Mouse (Mus musculus) ES-E14 (cell line): ENCODE measurements around the gene Pnmal2. TPM values are rescaled to one million over a fixed set of nuclear protein-coding genes. Genes with fewer than 3 reads are reported as not detected.

Source experiments
- DNase-seq: peaks from one replicate; pipeline ENCODE4 v3.0.0-alpha.2; 2013; ENCODE audit warnings: low read depth, low spot score
- H3K27ac ChIP-seq: 2 replicates; pipeline ENCODE4 v1.5.1; 2012; ENCODE audit warnings: low read depth, mild to moderate bottlenecking, low read length, moderate library complexity, mixed read lengths; ENCODE audit not compliant: poor library complexity, insufficient read depth, severe bottlenecking
- H3K36me3 ChIP-seq: 2 replicates; pipeline ENCODE4 v1.6.1; 2012; ENCODE audit warnings: mild to moderate bottlenecking, low read length, moderate library complexity, mixed read lengths; ENCODE audit not compliant: control insufficient read depth, poor library complexity, insufficient read depth, severe bottlenecking
- H3K4me1 ChIP-seq, 2 experiments: fragments of 150-350 bp in 1 of 2; sonication (generic) in 1 of 2; 2 replicates each; pipeline ENCODE4 v1.6.1; 2012; ENCODE audit warnings: low read length in 2 of 2, mild to moderate bottlenecking in 1 of 2, mixed read lengths in 1 of 2; ENCODE audit not compliant: control insufficient read depth in 2 of 2, insufficient read depth in 2 of 2, poor library complexity in 1 of 2
- H3K4me3 ChIP-seq, 2 experiments: fragments of 150-350 bp in 1 of 2; sonication (generic) in 1 of 2; 2 replicates each; pipeline ENCODE4 v1.5.1; 2012; ENCODE audit warnings: low read length in 2 of 2, low read depth in 1 of 2, mild to moderate bottlenecking in 1 of 2, mixed read lengths in 1 of 2; ENCODE audit not compliant: insufficient read depth in 1 of 2, poor library complexity in 1 of 2, severe bottlenecking in 1 of 2
- H3K9ac ChIP-seq: 2 replicates; pipeline ENCODE4 v1.6.1; 2012; ENCODE audit warnings: low read depth, mild to moderate bottlenecking, low read length, mixed read lengths; ENCODE audit not compliant: poor library complexity, insufficient read depth, severe bottlenecking
- H3K9me3 ChIP-seq: fragments of 150-350 bp; sonication (generic); 2 replicates; pipeline ENCODE4 v1.6.1; 2012; ENCODE audit warnings: low read depth, mild to moderate bottlenecking, low read length; ENCODE audit not compliant: control insufficient read depth, insufficient read depth
- CHD2 ChIP-seq: IDR thresholded peaks from 2 replicates; pipeline ENCODE4 v1.6.1; 2014; ENCODE audit warnings: mild to moderate bottlenecking, low read depth, low read length, inconsistent platforms
- HCFC1 ChIP-seq: IDR thresholded peaks from 2 replicates; pipeline ENCODE4 v1.6.1; 2012; ENCODE audit warnings: low read length, inconsistent platforms, borderline replicate concordance; ENCODE audit not compliant: insufficient read depth
- MAFK ChIP-seq: IDR thresholded peaks from 2 replicates; pipeline ENCODE4 v1.6.1; 2014; ENCODE audit warnings: mild to moderate bottlenecking, low read depth, low read length, inconsistent platforms; ENCODE audit not compliant: insufficient read depth
- ZC3H11A ChIP-seq: IDR thresholded peaks from 2 replicates; pipeline ENCODE4 v1.6.1; 2012; ENCODE audit warnings: low read depth, mild to moderate bottlenecking, inconsistent platforms, low read length, borderline replicate concordance
- ZNF384 ChIP-seq: IDR thresholded peaks from 2 replicates; pipeline ENCODE4 v1.6.1; 2012; ENCODE audit warnings: low read depth, low read length, inconsistent platforms
- in situ Hi-C, 2 experiments: fragments of 600-800 bp; cut with MboI; formaldehyde crosslinking; loops; one replicate each; pipeline ENCODE4 v1.15.1; 2025; ENCODE audit warnings: low sequenced_read_pairs in 2 of 2, inconsistent platforms in 1 of 2; ENCODE audit not compliant: unreplicated experiment in 2 of 2
- total RNA-seq: library from RNA; depleted of rRNA; stranded (reverse); fragments of 300-350 nt; gene quantifications from 2 replicates; pipeline ENCODE4 v1.2.3, GENCODE M21; 2012

Pnmal2 gene
- total RNA-seq, 1 experiment, result 0.71 TPM

DNA sequence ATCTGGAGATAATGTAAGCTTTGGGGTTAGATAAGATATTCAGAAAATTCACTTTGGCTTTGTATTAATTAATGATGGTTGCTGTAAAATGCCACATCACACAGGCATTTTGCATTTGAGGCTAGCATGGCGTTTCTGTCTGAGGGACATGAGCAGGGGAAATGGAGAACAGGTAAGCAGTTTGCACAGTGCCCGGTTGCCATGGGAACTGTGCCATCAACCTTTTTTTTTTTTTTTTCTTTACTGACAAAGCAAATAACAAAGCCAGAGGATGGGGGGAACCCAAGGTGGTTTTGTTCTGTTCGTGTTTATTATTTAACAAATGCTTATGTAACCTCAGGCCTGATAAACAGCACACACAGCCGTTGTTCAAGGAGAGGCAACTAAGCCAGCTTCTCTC lies 1.6 kb upstream of the Pnmal2 start:
- no peaks in the 10 kb centered on the region for H3K36me3 ChIP-seq
- in situ Hi-C loops, result no loop called here
- no peak for DNase-seq
- no peak overlapping the region for H3K4me3 ChIP-seq
- TF ChIP-seq CHD2 (no peak), ZC3H11A (no peak), MAFK (no peak), ZNF384 (no peak), HCFC1 (no peak)
- no peaks in the 10 kb centered on the region for H3K9me3 ChIP-seq
- H3K4me1 ChIP-seq, result peaks cover 0 to 4% of the 10 kb centered on the region in 2 experiments; a peak in 3 of 4 replicates
- no peak overlapping the region for H3K27ac ChIP-seq
- no peak overlapping the region for H3K9ac ChIP-seq

DNA sequence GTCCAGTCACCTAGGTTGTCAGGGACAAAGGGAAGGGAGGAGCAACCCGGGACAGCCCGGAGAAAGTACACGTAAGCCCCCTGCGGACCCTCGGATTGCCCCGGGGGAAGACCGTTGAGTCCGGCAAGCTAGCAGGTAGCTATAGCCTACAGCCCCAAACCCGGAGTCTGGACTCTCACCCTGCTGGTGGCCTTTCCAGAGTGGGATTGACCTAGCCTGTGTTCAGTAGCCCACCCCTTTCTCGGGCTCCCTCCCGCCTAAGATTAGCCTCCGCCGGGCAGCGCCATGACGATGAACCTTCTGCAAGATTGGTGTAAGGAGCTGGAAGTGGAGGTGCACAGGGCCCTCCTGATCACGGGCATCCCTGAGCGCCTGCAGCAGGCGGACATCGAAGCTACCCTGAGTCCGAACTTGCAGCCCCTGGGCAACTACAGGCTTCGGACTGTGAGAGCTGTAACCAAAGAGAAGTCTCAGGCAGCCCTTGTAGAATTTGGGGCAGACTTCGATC lies 380 bp downstream of the Pnmal2 start:
- in situ Hi-C loops, result no loop called here
- H3K4me1 ChIP-seq, result peaks cover 0 to 4% of the 10 kb centered on the region in 2 experiments; a peak in 3 of 4 replicates
- no peaks in the 10 kb centered on the region for H3K9me3 ChIP-seq
- TF ChIP-seq ZNF384 (no peak), ZC3H11A (no peak), CHD2 (no peak), MAFK (no peak), HCFC1 (no peak)
- DNase-seq, result no peak
- no peaks in the 10 kb centered on the region for H3K36me3 ChIP-seq
- peak overlapping the region; percentile 52 for H3K9ac ChIP-seq
- peak overlapping the region; percentile 70 to 76 for H3K4me3 ChIP-seq
- no peak overlapping the region for H3K27ac ChIP-seq

DNA sequence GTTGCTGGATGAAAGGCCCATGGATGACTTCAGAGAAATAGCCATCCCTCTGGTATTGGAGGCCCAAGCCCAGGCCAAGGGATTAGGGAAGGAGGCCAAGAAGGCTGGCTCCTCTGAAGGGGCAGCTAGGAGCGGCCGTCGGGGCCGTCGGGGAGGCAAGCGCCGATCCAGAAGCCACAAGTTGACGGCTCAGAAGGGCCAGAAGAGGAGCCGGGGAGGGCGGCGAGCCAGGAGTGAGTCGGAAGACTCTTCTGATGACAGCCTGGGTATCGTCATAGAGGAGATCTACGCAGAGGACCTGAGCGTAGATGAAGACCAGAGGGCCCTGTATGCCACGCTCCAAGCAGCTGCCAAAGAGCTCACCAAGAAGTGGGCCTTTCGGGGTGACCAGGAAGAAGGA lies 937 bp downstream of the Pnmal2 start:
- Histone ChIP-seq H3K36me3 (no peaks in the 10 kb centered on the region), H3K9me3 (no peaks in the 10 kb centered on the region), H3K9ac (no peak overlapping the region), H3K27ac (no peak overlapping the region), H3K4me1 (peaks cover under 1 to 7% of the 10 kb centered on the region in 2 experiments; a peak in 3 of 4 replicates), H3K4me3 (peak overlapping the region; percentile 70 to 76; a peak in 3 of 4 replicates)
- TF ChIP-seq CHD2 (no peak), MAFK (no peak), ZC3H11A (no peak), HCFC1 (no peak), ZNF384 (no peak)
- no peak for DNase-seq
- in situ Hi-C loops, result no loop called here

GRCm38 (mm10) chr7:16946441-16947348 lies 2.2 kb downstream of the Pnmal2 start:
- Histone ChIP-seq H3K4me1 (peaks cover 3 to 9% of the 10 kb centered on the region in 2 experiments; a peak in 3 of 4 replicates), H3K27ac (no peak overlapping the region), H3K4me3 (peak overlapping the region; percentile 43 to 52), H3K9me3 (no peaks in the 10 kb centered on the region), H3K9ac (peak overlapping the region; percentile 10; the same call in 1 of the 2 replicates), H3K36me3 (no peaks in the 10 kb centered on the region)
- no peak for DNase-seq
- TF ChIP-seq ZC3H11A, result no peak
- no peak for TF ChIP-seq MAFK
- no peak for TF ChIP-seq ZNF384
- TF ChIP-seq HCFC1, result no peak
- no peak for TF ChIP-seq CHD2
- in situ Hi-C loops, result no loop called here
